Mouse (Mus musculus): Measurements from ENCODE around the gene Gm15140.
"Not testable (repeated sequence)": the region's sequence is repeated elsewhere in the genome, so short reads cannot be mapped to it uniquely, and the experiment has no call there.

Gm15140 gene

DNA sequence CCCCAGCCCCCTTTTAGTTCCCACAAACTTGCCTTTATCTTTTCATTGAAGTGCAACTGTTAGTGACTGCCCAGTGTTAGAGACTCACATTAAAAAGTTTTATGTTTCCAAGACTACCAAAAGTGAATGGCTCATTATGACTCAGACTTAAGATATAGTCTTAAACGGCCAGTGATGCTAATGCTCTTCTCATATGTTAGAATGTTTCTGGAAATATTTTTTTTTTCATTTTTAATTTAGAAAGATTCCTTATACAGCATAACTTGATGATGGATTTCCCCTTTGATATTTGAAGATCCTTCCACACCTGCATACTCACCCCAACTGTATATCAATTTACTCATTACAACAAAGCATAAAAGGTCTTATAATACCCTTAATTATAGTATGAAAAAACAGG, at the start of gene Gm15140:
Gene Gm15140 (minus strand): TSS at position 101 of the 400 bp plus-strand sequence.
- in situ Hi-C loops (cut with MboI; ENCODE audit: low sequenced_read_pairs) = not testable (repeated sequence)
